Mouse (Mus musculus) ES-Bruce4 (cell line): ENCODE data around the gene Cdr2l. TPM values are rescaled to one million over a fixed set of nuclear protein-coding genes. Genes with fewer than 3 reads are reported as not detected.

Experiments used
- H3K27ac ChIP-seq: 2 replicates; pipeline ENCODE4 v1.5.1; 2012; ENCODE audit warnings: low read length, inconsistent platforms; ENCODE audit not compliant: insufficient read depth
- H3K27me3 ChIP-seq: 2 replicates; pipeline ENCODE4 v1.6.1; 2012; ENCODE audit warnings: mild to moderate bottlenecking, low read length, inconsistent platforms; ENCODE audit not compliant: control insufficient read depth, poor library complexity, insufficient read depth, severe bottlenecking
- H3K36me3 ChIP-seq: 2 replicates; pipeline ENCODE4 v1.6.1; 2012; ENCODE audit warnings: inconsistent platforms, mild to moderate bottlenecking, low read length, moderate library complexity; ENCODE audit not compliant: control insufficient read depth, poor library complexity, insufficient read depth, severe bottlenecking
- H3K4me1 ChIP-seq: one replicate; pipeline ENCODE4 v1.8.1; 2011; ENCODE audit warnings: low read length; ENCODE audit not compliant: control insufficient read depth, insufficient read depth
- H3K4me3 ChIP-seq: 2 replicates; pipeline ENCODE4 v1.5.1; 2011; ENCODE audit warnings: low read depth, mild to moderate bottlenecking, low read length
- H3K9ac ChIP-seq: 2 replicates; pipeline ENCODE4 v1.6.1; 2012; ENCODE audit warnings: low read depth, mild to moderate bottlenecking, inconsistent platforms; ENCODE audit not compliant: poor library complexity, severe bottlenecking
- H3K9me3 ChIP-seq: replicated peaks from 2 replicates; pipeline ENCODE4 v1.6.1; 2012; ENCODE audit warnings: mild to moderate bottlenecking, low read length, inconsistent platforms; ENCODE audit not compliant: control insufficient read depth, poor library complexity, insufficient read depth, severe bottlenecking
- CTCF ChIP-seq: IDR thresholded peaks from one replicate; pipeline ENCODE4 v1.8.1; 2011; ENCODE audit warnings: low read depth, low read length
- EP300 ChIP-seq: IDR thresholded peaks from 2 replicates; pipeline ENCODE4 v1.6.1; 2011; ENCODE audit warnings: low read depth, low read length; ENCODE audit not compliant: insufficient read depth
- POLR2A ChIP-seq: IDR thresholded peaks from one replicate; pipeline ENCODE4 v1.8.1; 2011; ENCODE audit warnings: low read length; ENCODE audit not compliant: insufficient read depth
- polyA plus RNA-seq: library from polyadenylated mRNA; stranded (reverse); fragments of >200 nt; gene quantifications from 2 replicates; pipeline ENCODE4 v1.2.4, GENCODE M21; 2011; ENCODE audit warnings: low read depth; ENCODE audit not compliant: missing spikeins, insufficient read depth, insufficient read length

The Cdr2l gene
- polyA plus RNA-seq, 1 experiment, result 14.1 TPM

- TF ChIP-seq EP300 (no peak), CTCF (no peak), POLR2A (no peak)
- H3K36me3 ChIP-seq, result no peaks in the 10 kb centered on the region
- H3K27ac ChIP-seq, result no peak overlapping the region
- H3K4me1 ChIP-seq, result peaks cover 3% of the 10 kb centered on the region
- H3K27me3 ChIP-seq, result no peaks in the 10 kb centered on the region
- H3K9me3 ChIP-seq, result no peaks in the 10 kb centered on the region
- H3K9ac ChIP-seq, result peak overlapping the region; percentile 0; the same call in 1 of the 2 replicates
- H3K4me3 ChIP-seq, result peak overlapping the region; percentile 29
Measured at GRCm38 (mm10) chr11:115393721-115394325, 12.1 kb downstream of the Cdr2l start.

GRCm38 (mm10) chr11:115398085-115398484, 16.4 kb downstream of the Cdr2l start:
- TF ChIP-seq POLR2A (no peak), EP300 (no peak), CTCF (no peak)
- no peak overlapping the region for H3K27ac ChIP-seq

GRCm38 (mm10) chr11:115400126-115400525, 18.4 kb downstream of the Cdr2l start:
- no peak for TF ChIP-seq POLR2A
- no peak for TF ChIP-seq EP300
- H3K4me3 ChIP-seq, result no peak overlapping the region
- H3K27ac ChIP-seq, result no peak overlapping the region
- H3K27me3 ChIP-seq, result no peaks in the 10 kb centered on the region
- H3K9ac ChIP-seq, result no peak overlapping the region
- H3K36me3 ChIP-seq, result no peaks in the 10 kb centered on the region
- H3K9me3 ChIP-seq, result no peaks in the 10 kb centered on the region
- H3K4me1 ChIP-seq, result peaks cover 2% of the 10 kb centered on the region

More at GRCm38 (mm10) chr11:115398085-115398484, 16.4 kb downstream of the Cdr2l start:
- H3K9ac ChIP-seq, result no peak overlapping the region
- no peaks in the 10 kb centered on the region for H3K9me3 ChIP-seq
- H3K27me3 ChIP-seq, result no peaks in the 10 kb centered on the region
- no peaks in the 10 kb centered on the region for H3K36me3 ChIP-seq
- no peak overlapping the region for H3K4me3 ChIP-seq
- peaks cover 2% of the 10 kb centered on the region for H3K4me1 ChIP-seq

- peak overlapping the region; percentile 46; the same call in 1 of the 2 replicates for H3K9ac ChIP-seq
- no peaks in the 10 kb centered on the region for H3K27me3 ChIP-seq
- H3K36me3 ChIP-seq, result no peaks in the 10 kb centered on the region
- TF ChIP-seq POLR2A (no peak), EP300 (no peak)
- no peaks in the 10 kb centered on the region for H3K9me3 ChIP-seq
- peak overlapping the region; percentile 15 for H3K4me3 ChIP-seq
- H3K4me1 ChIP-seq, result peaks cover 2% of the 10 kb centered on the region
- no peak overlapping the region for H3K27ac ChIP-seq
Measured at GRCm38 (mm10) chr11:115400630-115401391, 19.1 kb downstream of the Cdr2l start.

- no peaks in the 10 kb centered on the region for H3K27me3 ChIP-seq
- H3K9ac ChIP-seq, result peak within 1 kb of the TSS; percentile 85
- TF ChIP-seq POLR2A, result no peak
- 0 out of 2 replicates have a peak, but pooled peaks have one; percentile 52 for TF ChIP-seq EP300
- H3K4me3 ChIP-seq, result peak within 1 kb of the TSS; percentile 95
- no peaks in the 10 kb centered on the region for H3K9me3 ChIP-seq
- no peaks in the 10 kb centered on the region for H3K36me3 ChIP-seq
- peak within 1 kb of the TSS; percentile 35; the same call in 1 of the 2 replicates for H3K27ac ChIP-seq
- H3K4me1 ChIP-seq, result peaks cover 2% of the 10 kb centered on the region
Measured at GRCm38 (mm10) chr11:115403338-115404124, 21.8 kb downstream of the Cdr2l start, which contains the start of gene Mrpl58. TSS of gene Mrpl58 (plus strand) at chr11:115403752.
